ENCODE assay signal across 8 mouse cellular contexts in genomic region chr2:167767962-167768361, GRCm38 (mm10).
DNase-seq lines count a peak whose midpoint lies in the region; TF ChIP-seq lines count a peak whose summit lies in the region.

No protein-coding gene starts in this region.

- H3K4me1 ChIP-seq in ES-Bruce4 (ENCODE audit: control insufficient read depth, insufficient read depth, low read length), result peaks cover 3% of the 10 kb centered on the region

- H3K36me3 ChIP-seq in ES-Bruce4 (ENCODE audit: control insufficient read depth, insufficient read depth, low read length, poor library complexity, severe bottlenecking), result no peaks in the 10 kb centered on the region

- no peaks in the 10 kb centered on the region for H3K9me3 ChIP-seq in ES-Bruce4 (replicated peaks; ENCODE audit: control insufficient read depth, insufficient read depth, low read length, poor library complexity, severe bottlenecking)

- no peak for TF ChIP-seq CTCF in ES-Bruce4 (IDR thresholded peaks at IDR 0.05; ENCODE audit: low read depth, low read length)

- no peaks in the 10 kb centered on the region for H3K27me3 ChIP-seq in ES-Bruce4 (ENCODE audit: control insufficient read depth, insufficient read depth, low read length, poor library complexity, severe bottlenecking)

- DNase-seq in adrenal gland, postnatal 14 days, result peak; percentile 58
- no peak for DNase-seq in adrenal gland, postnatal 4 days (ENCODE audit: low spot score in 2 of 2)
- DNase-seq in left cerebral cortex, postnatal 25 days (ENCODE audit: low spot score in 2 of 2), result peak; percentile 14 to 36
- DNase-seq in left cerebral cortex, adult 18-20 months (ENCODE audit: low spot score in 2 of 2), result no peak
- peak; percentile 88 for DNase-seq in kidney, postnatal 10 days
- no peak for DNase-seq in embryo, embryonic 11 days
- no peak for DNase-seq in urinary bladder, adult 2 months (ENCODE audit: low spot score)

- TF ChIP-seq POLR2A in ES-Bruce4 (IDR thresholded peaks at IDR 0.05; ENCODE audit: insufficient read depth, low read length), result no peak

- intact Hi-C loops in left cerebral cortex, postnatal 25 days (cut with DNase I), result no loop called here

- no peak overlapping the region for H3K27ac ChIP-seq in ES-Bruce4 (ENCODE audit: insufficient read depth, low read length)

- TF ChIP-seq EP300 in ES-Bruce4 (IDR thresholded peaks at IDR 0.05; ENCODE audit: insufficient read depth, low read depth, low read length), result no peak

- H3K4me3 ChIP-seq in ES-Bruce4 (ENCODE audit: low read depth, low read length), result peak overlapping the region; percentile 12

- H3K9ac ChIP-seq in ES-Bruce4 (ENCODE audit: low read depth, poor library complexity, severe bottlenecking), result peak overlapping the region; percentile 15; the same call in 1 of the 2 replicates

Comparison
In these comparisons a context has a peak if more than half of its experiments do, and no peak if none do; other contexts are left out.
1. DNase-seq: peak in adrenal gland, postnatal 14 days (single experiment), left cerebral cortex, postnatal 25 days (2 of 2) and kidney, postnatal 10 days (single experiment); none in adrenal gland, postnatal 4 days (0 of 2), left cerebral cortex, adult 18-20 months (0 of 2), embryo, embryonic 11 days (single experiment) and urinary bladder, adult 2 months (single experiment).